Mouse (Mus musculus) mesoderm, embryonic 11.5 days (tissue): ENCODE data around the gene Ralgps1.
A peak's percentile ranks its signal among the peaks of the same experiment; 100 is the strongest.

Experiments used
- DNase-seq: peaks from one replicate; pipeline ENCODE4 v3.0.0-alpha.2; 2012; ENCODE audit warnings: low read depth, low spot score

The Ralgps1 gene

DNA sequence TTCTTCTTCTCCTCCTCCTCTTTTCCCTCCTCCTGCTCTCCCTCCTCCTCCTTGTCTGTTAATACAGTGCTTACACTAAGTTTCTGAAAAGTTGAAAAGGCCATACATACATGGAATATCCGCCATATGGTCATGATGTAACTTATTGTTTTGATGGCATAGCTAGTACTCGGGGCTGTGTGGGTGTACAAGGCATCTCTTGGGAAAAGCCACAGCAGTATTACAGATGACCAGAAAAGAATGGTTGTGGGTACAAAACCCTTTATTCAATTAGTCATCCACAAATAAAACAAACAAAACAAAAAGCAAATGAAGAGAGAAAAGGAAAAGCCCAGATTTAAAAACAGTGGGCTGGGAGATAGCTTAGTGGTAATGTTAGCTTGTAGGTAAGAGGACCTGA lies 90.8 kb downstream of the Ralgps1 start:
- no peak for DNase-seq

DNA sequence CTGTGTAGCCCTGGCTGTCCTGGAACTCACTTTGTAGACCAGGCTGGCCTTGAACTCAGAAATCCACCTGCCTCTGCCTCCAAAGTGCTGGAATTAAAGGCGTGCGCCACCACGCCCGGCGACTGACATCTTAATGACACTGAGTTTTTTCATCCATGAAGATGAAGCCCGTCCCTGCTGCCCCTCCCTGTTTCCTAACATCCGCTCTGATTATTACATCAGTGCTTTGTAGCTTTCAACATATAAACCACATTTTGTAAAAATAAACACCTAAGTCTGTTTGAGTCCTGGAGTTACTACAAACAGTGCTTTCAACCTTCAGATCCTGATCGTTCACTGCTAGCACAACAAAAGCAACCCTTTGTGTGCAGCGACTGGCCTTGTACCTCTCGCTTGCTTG lies 91.5 kb downstream of the Ralgps1 start:
- DNase-seq: no peak

DNA sequence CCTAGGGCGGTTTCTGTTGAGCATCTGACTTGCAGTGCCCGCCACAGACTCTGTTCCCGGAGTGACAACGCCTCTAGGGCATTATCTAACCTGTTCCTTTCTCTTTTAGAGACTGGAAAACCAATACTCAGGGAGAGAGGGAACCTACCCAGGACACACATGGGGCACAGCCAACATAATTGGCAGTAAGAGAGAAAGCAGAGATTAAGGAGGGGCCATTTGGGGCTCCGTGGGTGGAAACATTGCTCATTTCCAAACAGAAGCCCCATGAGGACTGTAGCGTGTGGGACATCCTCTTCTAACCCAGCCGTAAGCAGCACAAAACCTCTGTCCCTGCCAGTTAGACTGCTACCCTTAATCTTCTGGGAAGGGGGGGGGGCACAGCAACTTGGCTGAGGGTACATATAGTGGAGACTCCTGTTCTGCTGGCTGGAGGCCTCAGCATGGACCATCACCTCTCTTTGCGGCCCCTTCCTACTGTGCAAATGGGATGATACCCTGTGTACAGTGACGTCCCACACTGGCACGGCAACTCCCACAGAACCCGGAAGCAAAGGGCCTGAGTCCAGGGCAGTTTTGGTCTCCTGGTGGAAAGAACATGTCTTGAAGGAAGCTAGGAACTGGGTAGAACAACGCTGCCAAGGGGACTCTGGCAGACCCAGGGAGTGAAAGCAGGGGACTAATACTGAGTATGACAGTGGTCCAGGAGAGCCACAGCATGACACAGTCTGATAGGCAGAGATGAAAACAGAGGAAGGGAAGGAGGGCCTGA lies 96.4 kb downstream of the Ralgps1 start:
- DNase-seq: no peak

DNA sequence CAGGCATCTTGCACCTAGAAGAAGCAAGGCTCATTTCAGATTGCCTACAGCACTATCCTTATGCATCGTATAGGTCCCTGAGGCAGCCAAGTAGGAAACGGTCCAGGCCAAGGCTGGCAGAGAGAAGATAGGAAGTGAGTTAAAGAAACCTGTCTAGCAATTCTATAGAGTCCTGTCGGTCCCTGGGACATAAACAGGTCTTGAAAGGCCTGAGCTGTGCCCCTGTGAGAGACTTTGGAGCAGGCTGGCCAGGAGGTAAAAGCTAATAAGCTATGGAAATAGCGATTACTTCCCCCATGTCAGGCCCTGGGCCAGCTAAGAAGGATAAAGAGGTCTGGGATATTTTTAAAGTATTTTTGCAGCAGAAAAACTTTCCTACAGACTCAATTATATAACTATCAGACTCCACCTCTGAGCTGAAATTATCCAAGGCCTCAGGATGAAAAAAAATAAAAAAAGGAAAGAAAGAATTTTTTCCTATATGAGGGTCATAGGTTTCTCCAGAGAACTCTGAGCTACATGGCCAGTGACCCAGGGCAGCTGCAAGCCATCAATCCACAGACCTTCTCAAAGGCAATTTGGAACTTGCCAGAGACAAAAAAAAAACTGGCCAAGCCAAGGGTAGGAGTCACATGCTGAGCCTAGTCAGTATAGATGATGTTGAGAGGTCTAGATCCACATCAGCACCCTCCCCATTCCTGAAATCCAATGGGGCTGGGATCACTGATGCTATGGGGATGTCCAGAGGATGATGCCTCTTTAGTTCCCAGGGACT lies 98.4 kb downstream of the Ralgps1 start:
- DNase-seq: no peak

DNA sequence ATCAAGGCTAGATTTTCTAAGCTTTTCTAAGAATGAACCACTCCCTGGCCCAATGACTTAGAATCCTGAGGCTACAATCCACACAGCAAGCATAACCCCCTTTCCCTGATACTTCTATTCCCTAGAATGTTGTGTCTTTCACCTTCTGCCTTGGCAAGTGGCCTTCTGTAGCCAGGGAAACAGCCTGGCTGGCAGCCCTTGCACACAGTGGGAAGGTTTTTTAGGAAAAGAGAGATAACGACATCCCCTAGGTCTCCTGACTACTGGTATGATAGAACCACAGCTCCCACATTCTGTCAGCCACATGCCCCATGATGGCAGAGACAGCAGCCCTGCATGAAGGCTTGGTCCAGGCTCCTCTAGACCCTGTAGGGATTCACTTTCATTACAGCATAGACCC lies 99.8 kb downstream of the Ralgps1 start:
- DNase-seq: no peak

DNA sequence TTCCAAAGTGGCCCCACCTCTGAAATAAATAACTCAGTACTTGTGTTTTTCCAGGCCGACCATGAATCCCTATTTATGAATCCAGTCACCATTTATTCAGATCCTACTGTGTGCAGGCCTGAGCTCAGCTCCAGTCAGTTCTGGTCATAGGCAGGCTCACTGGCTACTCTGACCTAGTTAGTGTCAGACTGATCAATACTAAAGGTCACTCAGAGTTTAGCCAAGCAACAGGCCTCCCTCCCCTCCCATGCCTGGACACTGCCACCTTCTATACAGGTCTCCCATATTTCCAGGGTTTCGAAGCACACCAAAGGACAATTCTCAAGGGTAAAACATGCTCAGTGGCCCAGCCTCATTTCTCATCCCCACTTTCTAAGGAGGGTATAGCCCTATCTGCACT lies 100.7 kb downstream of the Ralgps1 start:
- no peak for DNase-seq

DNA sequence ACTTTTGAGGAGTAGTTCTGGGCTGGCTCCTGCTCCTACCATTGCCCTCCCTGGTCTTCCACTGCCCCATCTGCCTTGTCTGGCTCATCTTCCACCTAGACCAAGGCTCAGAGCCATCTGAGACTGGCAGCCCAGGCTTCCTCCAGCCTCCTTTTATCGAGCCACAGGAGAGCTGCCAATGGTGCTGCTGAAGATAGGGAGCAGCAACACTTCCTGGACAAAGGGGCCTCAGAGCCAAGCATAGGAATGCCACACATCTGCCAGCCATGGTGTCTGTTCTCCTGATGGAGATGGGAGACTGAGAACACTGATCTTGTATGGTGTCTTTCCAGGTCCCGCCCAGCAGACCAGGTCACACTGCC lies 102.2 kb downstream of the Ralgps1 start:
- DNase-seq: no peak

DNA sequence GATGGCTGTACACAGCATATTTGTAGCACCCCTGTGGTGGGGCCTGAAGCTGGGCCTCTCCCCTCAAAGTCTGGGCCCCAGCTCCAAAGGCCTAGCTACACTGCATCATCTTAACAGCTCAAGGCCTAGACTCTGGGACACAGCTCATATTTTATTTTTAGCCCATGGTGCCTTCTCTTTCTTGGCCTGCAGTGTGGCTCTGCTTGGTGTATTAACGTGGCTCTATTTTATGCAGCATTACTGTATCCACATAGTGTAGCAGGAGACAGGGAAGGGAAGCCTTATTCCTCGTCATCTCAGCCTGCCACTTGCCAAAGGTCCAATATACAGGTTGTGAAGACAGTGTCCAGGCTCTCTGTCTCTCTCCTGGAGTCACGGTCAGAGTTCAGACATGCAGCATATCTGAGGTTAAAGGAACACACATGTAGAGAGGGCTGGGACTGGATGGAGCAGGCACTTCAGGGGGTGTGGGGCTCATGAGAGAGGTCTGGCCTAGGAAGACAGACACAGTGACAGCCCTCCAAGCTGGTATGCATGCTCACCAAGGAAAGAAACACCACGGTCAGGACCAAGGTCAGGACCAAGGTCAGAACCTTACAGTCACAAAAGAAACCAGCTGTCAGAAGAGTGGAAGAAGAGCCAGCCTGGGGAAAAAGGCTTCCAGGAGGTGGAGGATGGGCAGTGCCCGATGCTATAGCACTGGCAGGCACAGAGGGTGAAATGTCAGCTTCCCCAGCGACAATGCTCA lies 102.7 kb downstream of the Ralgps1 start:
- no peak for DNase-seq

DNA sequence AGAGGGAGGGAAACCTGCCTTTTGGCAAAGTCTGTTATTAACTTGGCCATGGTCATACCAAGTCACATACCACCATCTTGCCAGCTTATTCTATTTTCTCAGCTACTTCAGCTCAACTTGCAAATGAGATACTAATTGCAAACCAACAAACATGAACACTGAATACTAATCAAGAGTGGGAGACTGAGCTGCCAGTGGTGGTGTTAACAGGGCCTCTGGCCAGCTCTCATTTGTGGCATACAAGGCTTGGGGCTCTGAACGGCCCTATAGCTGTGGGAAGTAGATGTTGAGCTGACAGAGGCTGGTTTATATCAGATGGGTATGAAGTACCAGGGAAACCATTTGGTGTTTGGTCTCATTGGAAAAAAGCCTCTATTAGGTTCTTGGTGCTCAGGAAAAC lies 104.2 kb downstream of the Ralgps1 start:
- no peak for DNase-seq

DNA sequence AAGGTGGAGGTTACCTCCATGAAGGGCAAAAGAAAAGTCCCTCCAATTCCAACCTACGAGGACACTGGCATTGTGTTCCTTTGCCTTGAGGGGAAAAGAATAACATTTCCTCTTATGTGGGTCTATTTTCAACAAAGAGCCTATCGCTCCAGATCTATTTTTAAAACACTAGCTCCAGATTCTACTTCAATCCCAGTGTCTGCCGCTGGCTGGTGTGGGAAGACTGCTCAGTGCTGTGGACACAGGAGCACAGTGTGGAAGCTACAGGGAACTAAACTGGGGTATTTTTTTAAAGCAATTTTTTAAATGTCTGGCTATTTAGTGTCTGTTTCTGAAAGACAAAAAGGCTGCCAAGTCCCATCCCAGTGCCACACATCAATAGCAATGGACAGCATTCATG lies 105.5 kb downstream of the Ralgps1 start:
- DNase-seq: no peak

DNA sequence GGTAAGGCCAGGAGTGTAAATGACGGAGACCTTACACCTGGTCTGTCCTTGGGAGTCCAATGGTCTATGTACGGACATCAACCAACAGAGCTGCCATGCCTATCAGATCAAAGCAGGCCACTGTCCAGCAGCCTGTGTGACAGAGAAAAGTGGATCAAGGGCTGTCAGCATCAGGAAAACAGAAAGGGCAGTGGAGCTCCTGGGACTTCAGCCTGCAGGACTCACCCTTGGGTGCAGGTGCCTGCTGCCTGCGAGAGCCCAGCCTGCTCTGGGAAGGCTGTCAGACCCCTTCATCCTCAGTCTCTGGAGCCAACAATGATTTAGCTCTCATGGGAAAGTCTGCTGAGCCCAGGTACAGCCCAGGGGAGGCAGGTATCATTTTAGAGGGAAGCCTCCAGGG lies 109.8 kb downstream of the Ralgps1 start:
- no peak for DNase-seq

DNA sequence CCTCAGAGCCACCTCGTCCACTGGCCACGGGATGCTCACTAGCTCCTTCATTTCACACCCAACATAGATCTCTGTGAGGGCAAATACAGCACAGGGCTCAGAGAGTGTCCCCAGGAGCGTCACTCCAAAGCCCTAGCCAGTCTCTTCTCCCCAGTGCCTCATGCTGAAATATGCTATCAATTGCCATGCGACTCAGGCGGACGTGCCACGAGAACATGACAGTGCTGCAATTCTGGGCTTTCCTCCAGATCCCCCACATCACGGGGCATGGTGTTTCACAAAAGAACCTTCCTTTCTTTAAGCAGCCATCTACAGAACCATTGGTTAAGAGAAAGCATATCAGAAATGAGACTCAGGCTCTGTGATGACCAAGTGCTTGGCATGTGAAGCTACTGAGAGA lies 110.5 kb downstream of the Ralgps1 start:
- no peak for DNase-seq

DNA sequence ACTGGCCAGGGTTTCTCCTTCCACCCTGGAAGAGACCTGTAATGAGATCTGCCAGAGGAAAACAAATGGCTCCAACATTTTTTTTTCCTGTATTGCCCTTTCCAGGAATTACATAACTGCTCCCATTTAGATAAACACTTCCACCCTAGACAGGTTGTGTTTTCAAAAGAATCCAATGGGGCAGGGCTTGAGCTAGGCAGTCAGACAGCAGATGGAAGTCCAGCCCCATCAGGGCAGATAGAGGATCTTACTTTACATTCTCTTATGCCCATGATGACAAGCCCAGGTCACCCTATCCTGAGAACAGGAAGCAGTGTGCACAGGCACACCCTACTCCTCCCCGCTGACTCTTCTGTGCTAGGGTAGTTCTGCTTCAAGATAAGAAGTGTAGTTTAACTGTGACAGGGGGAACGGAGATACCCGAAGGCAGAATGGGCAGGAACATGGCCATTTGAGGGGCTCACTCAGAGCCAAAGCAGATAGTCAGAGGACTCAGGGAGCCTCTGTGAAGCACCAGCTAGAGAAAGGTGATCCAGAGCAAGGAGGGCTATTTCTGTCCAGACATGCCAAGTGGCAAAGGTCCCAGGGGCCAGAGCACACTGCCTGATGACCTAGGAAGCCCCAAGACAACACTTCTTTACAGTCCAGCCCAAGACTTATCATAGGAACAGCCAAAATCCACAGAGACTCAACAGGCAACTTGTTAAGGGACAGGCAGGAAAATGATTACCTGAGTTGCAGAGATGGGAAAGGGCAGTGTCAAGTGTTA lies 114.3 kb downstream of the Ralgps1 start:
- DNase-seq: no peak

DNA sequence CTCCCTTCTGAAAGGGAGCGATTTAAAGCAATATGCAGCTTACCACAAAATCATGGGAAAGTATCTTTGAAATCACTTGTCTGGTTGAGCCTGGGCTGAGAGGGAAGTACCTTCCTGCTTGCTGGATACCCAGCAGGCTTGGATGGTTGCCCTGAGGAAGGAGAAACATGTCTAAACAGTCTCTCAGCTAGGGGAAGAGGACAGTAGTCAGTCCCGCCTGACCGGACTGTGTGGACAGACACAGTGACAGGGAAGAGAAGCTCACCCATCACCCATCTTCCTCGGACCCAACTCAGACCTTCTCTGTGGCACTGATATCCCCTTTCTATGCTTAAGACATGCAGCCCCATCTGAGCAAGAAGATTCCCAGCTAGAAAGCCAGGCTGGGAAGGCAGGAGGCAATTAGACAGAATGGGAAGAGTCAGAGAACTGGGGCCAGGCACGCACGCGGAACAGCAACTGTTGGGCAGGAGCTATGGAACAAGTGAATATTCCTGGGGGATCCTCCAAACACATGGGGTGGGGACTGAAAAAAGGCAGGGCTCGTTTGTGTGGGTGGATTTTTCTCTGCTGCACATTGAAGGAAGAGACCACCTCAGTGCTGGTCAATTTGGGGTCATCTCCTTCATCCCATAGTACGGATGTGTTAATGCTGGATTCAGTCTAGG lies 116.8 kb downstream of the Ralgps1 start:
- DNase-seq: no peak

DNA sequence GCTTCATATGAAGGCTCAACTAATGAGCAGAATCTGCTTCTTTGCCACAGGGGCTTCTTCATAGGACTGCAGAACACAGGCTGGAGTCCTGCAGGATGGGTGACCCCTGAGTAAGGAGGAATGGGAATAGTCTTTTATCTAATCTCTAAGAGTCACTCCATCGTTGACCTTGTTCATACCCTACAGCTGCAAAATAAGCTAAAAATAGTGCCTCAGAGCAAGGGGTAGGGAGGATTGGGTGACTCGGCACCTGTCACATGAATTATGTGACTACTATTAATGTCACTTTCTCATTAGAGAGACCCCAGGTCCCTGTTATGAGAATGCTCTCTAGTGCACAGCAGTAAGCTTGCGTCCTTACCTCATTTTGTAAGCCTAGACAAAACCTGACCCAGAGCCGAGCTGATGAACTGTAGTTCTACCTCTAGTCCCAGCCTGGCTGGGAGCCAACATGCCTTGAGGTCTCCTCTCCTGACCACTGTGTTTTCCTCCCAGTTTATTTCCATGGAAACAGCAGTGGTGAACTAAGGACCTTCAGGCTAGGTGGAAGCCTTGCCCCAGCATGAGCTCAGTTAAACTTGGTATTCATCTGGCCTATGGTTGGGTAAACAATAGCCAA lies 117.6 kb downstream of the Ralgps1 start:
- peak; percentile 53 for DNase-seq

DNA sequence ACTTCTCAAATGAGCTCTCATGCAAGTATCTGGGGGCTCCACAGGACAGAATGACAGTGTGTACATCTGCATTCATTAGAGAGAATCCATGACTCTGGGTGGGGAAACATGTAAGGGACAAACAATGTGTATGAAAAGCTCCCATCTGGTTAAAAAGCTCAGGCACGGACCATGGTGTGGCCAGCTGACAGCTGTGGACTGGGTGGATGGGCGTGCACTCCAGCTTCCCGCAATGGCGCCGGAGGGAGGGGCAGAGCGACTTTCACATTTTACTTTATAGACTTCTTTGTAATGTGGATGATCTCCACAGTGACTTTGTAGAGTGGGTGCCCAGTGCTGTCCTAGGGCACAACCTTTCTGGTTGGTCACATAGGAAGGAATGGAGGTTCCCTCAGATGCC lies 118.5 kb downstream of the Ralgps1 start:
- DNase-seq: no peak

DNA sequence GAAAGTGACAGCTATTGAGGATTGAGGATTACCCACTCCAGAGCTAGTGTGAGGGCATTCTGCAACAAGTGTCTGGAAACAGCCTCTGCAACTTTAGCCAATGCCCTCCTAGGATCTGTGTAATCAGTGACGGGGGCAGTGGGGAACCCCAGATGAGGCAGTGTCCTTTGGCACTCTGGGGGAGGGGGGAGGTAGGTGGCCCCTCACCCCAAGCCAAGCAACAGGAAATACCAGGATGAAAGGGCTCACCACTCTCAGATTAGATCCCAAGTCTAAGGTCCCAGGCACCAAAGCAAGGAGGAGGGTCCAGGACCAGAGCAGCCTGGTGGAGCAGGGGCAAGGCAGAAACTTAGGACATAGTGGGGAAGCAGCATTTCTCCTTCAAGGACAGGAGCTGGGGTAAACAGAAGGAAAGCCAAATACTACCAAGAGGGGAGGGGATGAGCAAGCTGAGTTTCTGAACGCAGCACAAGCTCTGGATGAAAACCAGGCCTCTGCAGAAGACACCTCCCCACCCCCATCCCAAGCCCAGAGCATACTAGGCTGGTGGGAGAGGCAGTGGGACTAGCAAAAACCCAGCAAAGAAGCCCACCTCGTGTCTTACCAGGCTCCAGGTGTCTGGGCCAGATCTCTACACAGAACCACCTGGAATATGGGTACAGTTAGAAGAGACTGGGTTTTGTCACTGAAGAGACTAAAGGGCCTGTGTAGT lies 121.2 kb downstream of the Ralgps1 start:
- no peak for DNase-seq

DNA sequence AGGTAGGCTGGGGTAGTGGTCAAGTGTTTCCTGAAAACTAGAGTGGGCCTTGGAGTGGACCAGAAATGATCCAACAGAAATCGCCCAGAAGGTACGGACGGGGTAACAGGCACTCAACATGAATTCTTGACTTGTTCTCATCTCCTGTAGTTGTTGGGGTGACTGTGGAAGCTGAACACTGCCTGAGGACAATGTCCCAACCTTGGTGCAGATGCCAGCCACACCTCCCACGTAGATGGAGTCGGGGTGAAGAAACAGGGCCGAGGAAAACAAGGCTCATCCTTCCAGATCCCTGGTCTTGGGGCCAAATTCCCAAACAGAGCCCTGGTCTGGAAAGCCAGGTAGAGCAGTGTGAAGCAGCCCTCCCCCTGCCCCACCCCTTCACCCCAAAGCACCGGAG lies 122.7 kb downstream of the Ralgps1 start:
- no peak for DNase-seq

DNA sequence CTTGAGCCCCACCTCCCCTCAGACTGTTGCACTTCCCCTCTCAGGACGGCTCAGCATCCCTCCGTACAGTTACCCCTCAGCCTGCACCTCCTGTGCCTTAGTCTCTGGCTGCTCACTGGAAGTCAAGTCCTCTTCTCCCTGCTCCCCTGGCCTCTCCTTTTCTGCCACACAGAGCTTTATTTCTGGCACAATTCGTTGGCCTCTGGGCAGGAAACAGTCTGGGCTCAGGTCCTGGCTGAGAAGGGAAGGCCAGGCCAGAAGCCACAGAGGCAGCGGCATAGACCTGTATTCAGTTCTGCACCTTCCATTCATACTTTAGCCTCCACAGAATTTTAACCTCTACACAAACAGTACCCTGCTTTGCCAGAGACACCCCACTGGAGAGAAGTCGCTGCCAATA lies 124.4 kb downstream of the Ralgps1 start:
- no peak for DNase-seq

DNA sequence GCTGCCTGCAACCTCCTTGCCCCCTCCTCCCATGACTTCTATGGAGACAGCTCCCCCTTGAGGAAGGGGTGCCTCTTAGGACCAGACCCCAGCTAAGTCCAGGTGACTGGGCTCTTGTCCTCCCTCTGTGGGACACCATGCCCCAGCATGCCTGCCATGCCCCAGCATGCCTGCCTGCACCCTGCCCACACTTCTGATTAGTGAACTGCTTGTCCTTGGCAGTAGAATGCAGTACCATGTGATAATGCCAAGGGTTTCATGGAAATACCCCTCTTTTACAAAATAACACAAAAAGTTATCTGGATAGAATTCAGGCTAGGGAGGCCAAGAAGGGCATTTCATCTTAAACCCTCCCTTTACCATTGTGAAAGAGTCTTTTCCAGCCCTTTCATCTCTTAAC lies 125.9 kb downstream of the Ralgps1 start:
- no peak for DNase-seq
